Mouse (Mus musculus): Measurements from ENCODE around the gene Dgat2. TPM values are rescaled to one million over a fixed set of nuclear protein-coding genes. Genes with fewer than 3 reads are reported as not detected.

Dgat2 gene
- total RNA-seq, 1 experiment from 2014 or later: 0.46 TPM

DNA sequence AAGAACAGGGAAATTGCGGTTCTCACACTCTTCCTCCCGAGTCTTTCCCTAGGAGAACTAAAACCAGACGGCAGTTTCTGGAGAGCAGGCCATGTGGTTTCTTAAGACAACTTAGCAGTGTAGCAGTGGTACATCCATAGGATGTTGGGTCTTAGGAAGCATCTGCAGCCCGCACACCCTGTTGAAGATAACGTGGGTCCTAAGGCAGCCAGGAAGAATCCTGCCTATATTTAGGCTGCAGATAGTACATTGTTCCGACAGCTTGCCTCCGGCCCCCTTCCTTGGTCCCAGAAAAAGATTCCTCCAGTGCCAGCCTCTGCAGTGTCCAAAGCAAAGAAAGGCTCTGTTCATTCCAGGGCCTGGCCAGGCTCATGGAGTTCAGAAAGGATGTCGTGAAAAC is 16.4 kb downstream of the Dgat2 start:
- no peak for ATAC-seq (replicated peaks; ENCODE audit: low read depth, poor library complexity, severe bottlenecking)

DNA sequence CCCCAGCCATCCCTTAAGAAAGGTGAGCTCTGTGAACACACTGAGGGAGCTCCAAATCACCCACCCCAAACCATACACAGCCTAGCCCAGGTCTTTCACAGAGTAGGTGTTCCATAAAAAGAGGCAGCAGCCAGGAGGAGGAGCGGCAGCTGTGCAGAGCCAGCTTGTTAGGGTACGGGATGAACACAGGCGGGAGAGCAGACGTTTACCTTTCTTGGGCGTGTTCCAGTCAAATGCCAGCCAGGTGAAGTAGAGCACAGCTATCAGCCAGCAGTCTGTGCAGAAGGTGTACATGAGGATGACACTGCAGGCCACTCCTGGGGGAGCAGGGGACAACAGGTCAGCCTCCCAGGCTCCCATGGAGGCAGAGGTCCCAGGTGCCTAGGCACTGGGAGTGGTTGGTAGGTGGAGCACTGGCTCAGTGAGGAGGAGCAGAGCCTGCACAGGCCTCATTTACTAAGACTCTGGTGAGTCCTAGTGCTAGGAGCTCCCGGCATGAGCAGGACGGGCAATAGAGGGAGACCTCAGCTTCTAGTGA is 17.6 kb downstream of the Dgat2 start:
- ATAC-seq (replicated peaks; ENCODE audit: low read depth, poor library complexity, severe bottlenecking): no peak

DNA sequence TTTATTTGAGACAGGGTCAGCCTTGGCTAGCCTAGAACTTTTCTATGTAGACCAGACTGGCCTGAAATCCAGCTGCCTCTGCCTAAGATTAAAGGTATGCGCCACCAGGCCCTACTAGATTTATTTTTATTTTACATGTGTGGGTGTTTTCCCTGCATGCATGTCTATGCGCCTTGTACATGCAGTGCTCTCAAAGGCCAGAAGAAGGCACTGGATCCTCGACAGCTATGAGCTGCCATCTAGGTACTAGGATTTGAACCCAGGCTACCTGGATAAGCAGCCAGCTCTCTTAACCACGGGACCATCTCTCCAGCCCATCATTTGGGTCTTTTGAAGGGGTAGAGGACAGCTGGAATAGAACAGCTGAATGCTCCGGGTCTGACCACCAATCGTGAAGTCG is 20.1 kb downstream of the Dgat2 start:
- ATAC-seq (replicated peaks; ENCODE audit: low read depth, poor library complexity, severe bottlenecking): no peak

DNA sequence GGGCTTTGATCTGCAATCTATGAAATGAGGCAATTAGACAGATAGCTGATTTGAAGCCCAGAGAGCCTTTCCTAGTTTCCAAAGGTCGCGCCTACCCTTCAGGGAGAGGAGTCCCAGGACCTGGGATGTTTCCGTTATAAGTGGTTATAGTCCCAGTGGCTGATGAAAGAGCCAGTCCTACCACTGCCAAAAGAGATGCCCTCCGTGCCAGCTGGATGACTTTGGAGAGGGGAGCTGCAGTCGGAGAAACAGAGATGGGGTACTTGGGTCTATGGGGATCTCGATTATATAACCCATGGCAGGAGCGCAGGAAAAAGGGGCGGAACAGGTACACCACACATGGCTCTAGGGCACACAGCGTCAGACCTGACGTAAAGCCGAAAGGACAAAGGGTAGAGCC is 20.6 kb downstream of the Dgat2 start:
- no peak for ATAC-seq (replicated peaks; ENCODE audit: low read depth, poor library complexity, severe bottlenecking)

DNA sequence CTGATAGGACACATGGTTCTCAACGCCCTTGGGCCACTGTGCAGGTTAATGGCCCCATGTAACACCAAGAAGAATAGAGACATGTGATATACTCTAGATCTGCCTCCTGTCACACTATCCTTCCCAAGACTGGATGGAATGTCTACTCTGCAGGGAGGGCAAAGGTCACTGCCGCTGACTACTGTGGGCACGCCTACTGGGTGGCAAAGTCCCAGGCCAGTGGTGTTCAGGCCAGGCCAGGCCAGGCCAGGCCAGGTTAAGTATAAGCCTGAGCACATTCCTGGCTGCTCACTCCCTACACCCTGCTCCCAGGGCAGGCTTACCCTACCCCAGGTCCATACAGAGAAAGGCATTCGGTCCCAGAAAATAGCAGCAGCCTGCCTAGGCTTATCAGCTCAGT is 21.0 kb downstream of the Dgat2 start:
- no peak for ATAC-seq (replicated peaks; ENCODE audit: low read depth, poor library complexity, severe bottlenecking)

DNA sequence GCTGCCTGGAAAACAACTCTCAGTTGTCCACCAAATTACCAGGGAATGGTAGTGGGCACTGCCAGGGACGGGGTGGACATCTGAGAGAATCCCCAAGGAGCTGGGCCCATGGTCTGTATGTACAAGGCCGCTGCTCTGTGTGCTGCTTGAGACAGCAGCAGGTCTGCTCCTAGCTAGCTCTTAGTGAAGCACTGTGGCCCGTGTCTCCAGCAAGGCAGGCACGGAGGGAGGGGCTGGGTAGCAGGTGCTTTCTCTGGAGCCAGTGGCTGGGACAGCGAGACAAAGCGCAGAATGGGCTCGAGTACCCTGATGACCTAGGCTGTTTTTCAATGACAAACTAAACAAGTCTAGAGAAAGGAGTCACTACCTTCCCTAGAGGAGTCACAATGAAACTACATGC is 21.5 kb downstream of the Dgat2 start:
- no peak for ATAC-seq (replicated peaks; ENCODE audit: low read depth, poor library complexity, severe bottlenecking)

DNA sequence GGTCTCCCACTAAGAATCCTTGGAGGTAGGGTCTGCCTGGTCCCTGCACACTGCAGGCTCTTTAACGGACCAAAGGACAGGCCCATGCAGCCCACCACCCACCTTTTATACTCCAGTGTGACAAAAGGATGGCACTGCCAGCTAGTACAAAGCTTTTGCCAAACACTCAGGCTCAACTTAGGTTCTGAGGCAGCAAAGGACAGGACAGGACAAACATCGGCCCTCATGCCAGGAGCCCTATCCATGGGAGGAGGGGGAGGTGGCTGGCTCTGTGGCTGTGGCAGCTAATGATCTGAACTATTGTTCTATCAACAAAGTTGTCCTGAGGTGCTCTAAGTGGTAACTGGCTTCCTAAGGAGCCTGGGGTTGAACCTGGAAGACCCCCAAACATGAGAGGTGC is 23.1 kb downstream of the Dgat2 start:
- no peak for ATAC-seq (replicated peaks; ENCODE audit: low read depth, poor library complexity, severe bottlenecking)

DNA sequence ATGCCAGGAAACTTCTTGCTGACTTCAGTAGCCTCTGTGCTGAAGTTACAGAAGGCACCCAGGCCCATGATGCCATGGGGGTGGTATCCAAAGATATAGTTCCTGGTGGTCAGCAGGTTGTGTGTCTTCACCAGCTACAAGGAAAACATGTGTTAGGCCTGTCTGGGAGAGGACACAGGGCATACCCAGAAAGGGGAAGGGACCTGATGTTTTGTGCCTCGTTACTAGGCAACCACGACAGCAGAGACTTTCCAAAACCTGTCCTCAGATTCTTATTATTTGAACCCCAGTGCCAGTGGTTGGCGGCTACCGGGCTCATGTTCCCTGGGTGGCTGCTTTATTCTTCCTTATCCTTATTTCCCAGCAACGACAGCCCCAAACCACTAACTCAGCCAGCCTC is 23.6 kb downstream of the Dgat2 start:
- ATAC-seq (replicated peaks; ENCODE audit: low read depth, poor library complexity, severe bottlenecking): peak; percentile 52

DNA sequence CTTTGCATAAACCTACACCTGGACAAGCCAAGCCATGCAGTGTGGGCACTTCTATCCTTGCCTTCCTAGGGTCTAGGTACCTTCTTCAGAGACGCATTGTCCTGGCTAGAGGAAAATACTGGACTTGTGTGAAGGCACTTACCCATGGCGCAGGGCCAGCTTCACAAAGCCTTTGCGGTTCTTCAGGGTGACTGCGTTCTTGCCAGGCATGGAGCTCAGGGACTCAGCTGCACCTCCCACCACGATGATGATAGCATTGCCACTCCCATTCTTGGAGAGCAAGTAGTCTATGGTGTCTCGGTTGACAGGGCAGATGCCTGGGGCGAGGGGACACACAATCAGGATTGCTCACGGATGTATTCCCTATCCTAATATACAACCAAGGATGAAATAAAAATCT is 24.5 kb downstream of the Dgat2 start:
- no peak for ATAC-seq (replicated peaks; ENCODE audit: low read depth, poor library complexity, severe bottlenecking)

DNA sequence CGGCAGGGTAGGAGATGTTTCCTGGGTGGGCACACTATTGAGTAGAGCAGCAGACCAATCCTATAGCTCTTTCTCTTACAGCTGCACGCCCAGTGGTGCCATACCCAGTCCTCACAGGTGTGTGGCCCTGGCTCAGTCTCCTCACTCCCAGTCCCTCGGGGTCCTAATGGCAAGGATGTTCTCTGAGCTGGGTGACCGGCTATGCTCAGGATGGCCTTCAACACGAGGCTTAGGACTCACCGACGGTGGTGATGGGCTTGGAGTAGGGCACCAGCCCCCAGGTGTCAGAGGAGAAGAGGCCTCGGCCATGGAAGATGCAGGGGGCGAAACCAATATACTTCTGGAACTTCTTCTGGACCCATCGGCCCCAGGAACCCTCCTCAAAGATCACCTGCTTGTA is 25.8 kb downstream of the Dgat2 start:
- ATAC-seq (replicated peaks; ENCODE audit: low read depth, poor library complexity, severe bottlenecking): no peak

DNA sequence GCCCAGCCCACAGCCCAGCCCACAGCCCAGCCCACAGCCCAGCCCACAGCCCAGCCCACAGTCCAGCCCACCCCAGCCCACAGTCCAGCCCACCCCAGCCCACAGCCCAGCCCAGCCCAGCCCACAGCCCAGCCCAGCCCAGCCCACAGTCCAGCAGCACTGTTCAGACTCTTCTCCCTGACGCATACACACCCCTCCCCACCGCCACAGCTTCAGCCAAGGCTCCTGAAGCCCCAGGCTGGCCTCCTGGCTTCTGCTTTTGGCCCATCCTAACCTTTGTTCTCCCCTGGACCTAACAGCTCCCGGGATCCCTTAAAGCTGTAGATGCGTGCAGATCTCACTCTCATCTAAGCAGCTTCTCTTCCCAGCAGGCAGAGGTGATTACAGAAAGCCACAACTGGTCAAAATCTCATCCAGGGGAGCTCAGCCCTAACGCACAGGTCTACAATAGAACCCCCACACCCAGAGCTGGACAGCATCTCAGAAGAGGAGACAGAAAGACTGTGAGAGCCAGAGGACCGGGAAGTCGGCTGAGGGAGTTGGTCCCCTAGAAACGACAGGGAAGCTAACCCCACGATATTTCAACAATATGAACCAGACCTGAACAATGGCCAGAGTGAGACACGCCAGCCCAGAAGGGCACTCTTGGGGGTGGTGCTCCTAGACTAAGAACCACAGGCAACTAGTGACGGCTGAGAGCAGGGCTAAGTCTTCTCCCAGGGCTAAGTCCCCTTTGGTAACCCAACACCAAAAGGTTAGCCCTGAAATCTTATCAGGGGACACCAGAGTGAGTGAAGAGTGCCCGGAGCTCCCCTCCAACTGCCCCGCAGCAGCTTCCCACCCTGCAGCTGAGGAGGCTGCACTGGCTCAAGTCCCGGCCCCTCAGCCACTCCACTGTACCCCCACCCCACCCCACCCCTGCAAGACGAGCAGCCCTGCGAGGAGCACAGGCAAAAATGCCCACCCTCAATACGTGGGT is 26.9 kb downstream of the Dgat2 start:
- ATAC-seq (replicated peaks; ENCODE audit: low read depth, poor library complexity, severe bottlenecking): peak; percentile 56

DNA sequence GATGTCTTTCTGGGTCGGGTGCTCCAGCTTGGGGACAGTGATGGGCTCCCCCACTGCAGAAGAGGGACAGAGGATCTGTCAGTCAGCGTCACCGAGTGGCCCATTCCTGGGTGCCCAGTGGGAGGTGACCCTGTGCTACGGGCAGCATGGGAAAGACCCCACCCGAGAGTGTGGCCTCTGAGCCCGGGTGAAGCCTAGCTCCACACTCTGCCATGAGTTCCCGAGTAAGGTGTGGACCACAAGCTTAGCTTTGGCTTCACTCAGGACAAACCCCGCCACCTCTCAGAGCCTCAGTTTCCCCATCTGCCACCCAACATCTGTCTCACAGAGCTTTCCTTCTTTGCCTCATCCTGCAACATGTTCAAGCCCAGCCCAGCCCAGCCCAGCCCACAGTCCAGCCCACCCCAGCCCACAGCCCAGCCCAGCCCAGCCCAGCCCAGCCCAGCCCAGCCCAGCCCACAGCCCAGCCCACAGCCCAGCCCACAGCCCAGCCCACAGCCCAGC is 27.8 kb downstream of the Dgat2 start:
- ATAC-seq (replicated peaks; ENCODE audit: low read depth, poor library complexity, severe bottlenecking): no peak; the same call in 1 of the 2 replicates

DNA sequence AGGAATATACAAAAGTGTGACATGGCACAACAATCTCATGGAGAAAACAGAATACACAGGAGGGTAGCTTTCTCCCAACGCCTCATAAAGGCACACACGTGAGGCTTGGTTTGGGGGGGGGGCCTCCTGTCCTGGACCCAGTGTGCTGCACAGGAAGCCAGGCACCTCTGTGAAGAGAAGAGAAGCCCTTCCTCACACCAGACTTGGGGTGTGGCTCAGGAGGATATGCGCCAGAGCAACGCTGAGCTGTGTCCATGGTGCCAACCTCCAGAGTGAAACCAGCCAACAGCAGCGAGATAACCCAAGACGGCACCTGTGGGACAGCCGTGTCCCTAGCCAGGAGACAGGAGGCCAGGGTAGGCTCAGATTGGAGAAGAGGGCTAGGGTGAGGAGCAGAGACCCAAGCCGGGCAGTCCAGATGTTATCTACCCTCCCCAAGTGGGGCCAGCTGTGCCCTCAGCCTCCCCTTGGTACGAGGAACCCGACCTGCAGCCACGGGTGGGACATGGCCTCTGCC is 28.8 kb downstream of the Dgat2 start:
- ATAC-seq (replicated peaks; ENCODE audit: low read depth, poor library complexity, severe bottlenecking): no peak

DNA sequence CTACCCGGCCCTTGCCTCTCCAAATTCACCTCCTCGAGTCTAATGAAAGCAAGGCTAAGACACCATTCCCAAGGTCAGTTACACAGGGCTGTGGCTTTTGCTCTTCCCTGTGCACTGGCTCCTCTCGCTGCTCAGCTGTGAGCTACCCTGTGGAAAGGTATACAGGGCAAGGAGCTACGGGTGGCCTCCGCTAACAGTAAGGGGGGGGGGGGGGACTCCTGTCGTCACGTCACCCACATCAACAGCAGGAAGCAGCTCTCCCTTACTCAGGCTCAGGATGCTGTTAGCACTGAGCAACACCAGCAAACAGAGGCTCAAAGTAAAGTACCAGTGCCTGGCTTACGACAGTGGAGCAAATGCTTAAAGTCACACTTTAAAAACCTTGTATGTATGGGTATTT is 29.8 kb downstream of the Dgat2 start:
- no peak for ATAC-seq (replicated peaks; ENCODE audit: low read depth, poor library complexity, severe bottlenecking)

DNA sequence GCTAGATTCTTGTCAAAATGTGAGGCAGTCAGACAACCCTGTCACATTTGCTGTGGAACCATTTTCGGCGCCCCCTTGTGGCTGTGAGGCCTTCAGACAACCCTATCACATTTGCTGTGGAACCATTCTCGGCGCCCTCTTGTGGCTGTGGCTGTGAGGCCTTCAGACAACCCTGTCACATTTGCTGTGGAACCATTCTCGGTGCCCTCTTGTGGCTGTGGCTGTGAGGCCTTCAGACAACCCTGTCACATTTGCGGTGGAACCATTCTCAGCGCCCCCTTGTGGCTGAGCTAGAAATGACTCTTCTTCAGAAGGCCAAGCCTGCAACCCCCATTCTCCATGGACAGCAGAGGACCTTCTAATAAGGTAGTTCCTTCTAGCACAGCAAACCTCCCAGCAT is 31.2 kb downstream of the Dgat2 start:
- ATAC-seq (replicated peaks; ENCODE audit: low read depth, poor library complexity, severe bottlenecking): peak; percentile 86

DNA sequence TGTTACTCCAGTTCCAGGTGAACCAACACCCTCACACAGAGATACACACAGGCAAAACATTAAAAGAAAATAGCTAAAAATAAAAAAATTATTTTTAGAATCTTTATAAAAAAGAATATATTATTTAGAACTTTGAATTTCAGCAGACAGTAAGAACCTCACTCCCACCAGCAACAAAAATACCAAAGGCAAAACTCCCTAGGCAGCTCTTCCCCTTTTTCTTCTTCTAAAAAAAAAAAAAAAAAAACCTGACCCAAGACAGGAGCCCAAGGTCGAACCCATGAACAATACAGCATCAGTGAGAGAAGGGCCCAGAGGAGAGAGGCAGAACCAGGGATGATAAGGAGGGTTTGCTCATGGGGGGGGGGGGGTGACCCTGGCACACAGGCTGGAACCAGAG is 33.5 kb downstream of the Dgat2 start:
- ATAC-seq (replicated peaks; ENCODE audit: low read depth, poor library complexity, severe bottlenecking): no peak

DNA sequence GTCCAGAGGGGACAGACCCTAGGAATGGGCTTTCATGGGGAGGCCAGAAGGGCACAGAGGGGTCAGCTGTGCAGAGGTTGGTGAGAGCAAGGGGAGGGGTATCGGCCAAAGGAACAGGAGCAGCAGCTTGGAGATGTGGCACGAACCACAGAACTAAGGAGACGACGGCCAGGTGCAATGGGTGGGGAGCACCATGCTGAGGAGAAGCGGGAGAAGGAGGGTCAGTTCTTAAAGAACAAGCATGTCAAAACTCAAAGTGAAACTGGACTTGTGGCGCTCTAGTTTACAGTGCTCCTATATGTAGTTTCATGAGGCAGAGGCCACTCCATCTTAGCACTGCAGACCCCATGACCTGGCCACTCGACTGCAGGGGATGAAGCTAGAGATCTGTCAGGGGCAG is 35.0 kb downstream of the Dgat2 start:
- ATAC-seq (replicated peaks; ENCODE audit: low read depth, poor library complexity, severe bottlenecking): no peak

DNA sequence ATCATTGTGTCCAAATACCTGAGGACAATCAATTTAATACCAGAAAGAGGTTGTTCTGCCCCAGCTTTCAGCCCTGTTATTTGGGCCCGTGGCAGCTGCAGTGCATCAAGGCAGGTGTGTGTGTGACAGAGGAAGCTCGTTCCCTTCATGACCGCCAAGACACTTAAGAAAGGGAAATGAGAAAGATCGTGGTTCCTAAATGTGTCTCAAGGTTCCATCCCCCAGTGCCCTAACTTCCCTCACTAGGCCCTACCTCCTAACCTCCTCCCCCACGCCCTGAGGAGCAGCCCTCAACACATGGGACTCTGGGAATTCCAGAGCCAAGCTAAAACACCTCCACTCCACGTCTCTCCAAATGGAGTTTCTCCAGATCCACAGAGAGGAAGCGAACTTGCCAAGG is 35.6 kb downstream of the Dgat2 start:
- ATAC-seq (replicated peaks; ENCODE audit: low read depth, poor library complexity, severe bottlenecking): peak; percentile 45

DNA sequence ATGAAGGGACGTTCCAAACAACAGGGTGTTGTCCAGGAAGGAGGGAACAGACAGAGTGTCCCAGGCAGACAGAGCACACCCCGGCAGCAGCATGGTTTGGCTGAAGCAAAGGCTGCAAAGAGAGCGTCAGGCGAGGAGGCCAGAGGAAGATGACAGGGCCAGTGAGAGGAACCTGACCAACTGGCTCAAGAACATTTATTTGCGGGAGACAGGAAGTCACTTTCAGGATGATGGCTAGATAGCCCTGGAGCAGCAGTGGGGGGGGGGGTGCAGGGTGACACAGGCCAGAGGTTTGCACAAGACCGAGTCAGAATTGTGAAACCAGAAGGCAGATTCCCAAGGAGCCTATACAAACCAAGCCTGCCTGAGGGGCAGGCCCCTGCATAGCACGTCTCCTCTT is 36.5 kb downstream of the Dgat2 start:
- no peak; the same call in 1 of the 2 replicates for ATAC-seq (replicated peaks; ENCODE audit: low read depth, poor library complexity, severe bottlenecking)

DNA sequence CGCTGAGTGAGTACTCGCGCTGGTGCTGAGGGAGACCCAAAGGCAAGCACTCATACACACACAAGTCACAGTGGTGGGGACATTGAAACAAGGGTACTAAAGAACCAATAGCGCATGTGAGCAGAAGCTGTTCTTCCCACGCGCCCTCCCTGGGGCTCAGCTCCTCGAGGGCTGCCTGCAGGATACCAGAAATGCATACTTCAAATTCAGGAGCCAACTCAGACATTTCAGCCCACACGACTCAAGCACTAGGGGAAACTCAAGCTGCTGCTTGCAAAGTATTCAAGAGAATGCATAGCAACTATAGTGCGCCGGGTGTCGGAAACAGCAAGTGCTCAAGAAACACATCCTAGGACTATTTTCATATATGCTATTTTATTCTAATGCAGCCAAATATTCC is 37.9 kb downstream of the Dgat2 start:
- ATAC-seq (replicated peaks; ENCODE audit: low read depth, poor library complexity, severe bottlenecking): no peak

DNA sequence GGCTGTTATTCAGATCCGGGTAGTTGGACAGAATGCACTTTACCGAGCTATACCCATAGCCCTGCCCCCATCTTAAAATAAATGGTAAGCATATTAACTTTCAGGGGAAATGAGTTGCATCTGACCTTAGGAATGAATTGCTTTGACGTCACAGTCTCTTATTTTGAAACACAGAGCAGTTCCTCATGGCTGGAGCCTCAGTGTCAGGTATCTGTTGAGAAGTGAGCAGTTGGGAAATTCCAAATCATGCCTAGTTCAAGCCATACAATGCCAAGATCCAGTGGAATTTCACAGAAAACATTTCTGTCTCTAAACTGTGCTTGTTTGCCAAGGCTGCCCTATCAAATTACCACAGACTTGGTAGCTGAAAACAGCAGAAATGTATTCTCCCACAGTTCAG is 39.3 kb downstream of the Dgat2 start:
- ATAC-seq (replicated peaks; ENCODE audit: low read depth, poor library complexity, severe bottlenecking): no peak
